Mouse (Mus musculus) heart, adult 2 months (tissue): ENCODE results near the gene Rrp36.

Experiments
- CTCF ChIP-seq: fragments of 200-600 bp; IDR thresholded peaks from 2 replicates; pipeline ENCODE4 v1.8.1; 2022; ENCODE audit warnings: antibody characterized with exemption, mild to moderate bottlenecking, moderate library complexity
- EP300 ChIP-seq: fragments of 200-500 bp; IDR thresholded peaks from 2 replicates; pipeline ENCODE4 v1.6.1; 2011; ENCODE audit warnings: low read depth, low read length, control low read depth; ENCODE audit not compliant: insufficient read depth
- POLR2A ChIP-seq: fragments of 200-500 bp; IDR thresholded peaks from 2 replicates; pipeline ENCODE4 v1.6.1; 2011; ENCODE audit warnings: mild to moderate bottlenecking, low read depth, low read length, control low read depth; ENCODE audit not compliant: insufficient read depth

- TF ChIP-seq CTCF: no peak
- no peak for TF ChIP-seq POLR2A
- no peak for TF ChIP-seq EP300
Measured at GRCm38 (mm10) chr17:46694517-46695063, 20.4 kb upstream of the Rrp36 start.
